In the genomic region with DNA sequence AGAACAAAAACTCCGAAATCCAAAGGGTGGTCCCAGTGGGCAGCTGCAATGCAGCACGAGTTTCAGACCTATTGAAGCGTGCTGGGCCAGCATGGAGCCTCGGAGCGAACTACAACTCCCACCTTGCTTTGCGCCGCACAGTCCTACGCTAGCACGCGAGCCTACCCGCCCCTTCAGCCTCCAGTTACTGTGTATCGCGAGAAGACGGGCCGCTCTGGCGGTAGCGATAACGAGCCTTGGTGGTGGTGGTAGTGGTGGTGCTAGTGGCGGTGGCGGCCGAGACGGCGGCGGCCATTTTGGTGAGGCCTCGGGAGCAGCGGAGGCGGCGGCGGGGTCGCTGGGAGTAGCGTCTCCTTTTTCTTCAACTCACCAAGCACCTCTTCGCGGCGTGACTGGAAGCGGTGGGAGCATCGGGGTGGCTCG, we compare ENCODE assay signal across 7 mouse cellular contexts. TPM values are rescaled to one million over a fixed set of nuclear protein-coding genes. Genes with fewer than 3 reads are reported as not detected.
DNase-seq lines count a peak whose midpoint lies in the region; ATAC-seq lines count a peak whose summit lies in the region.

Gene Srcap, plus strand, starts transcription at position 176 of the 423 bp plus-strand sequence.

- peak within 1 kb of the TSS; percentile 99 for H3K27ac ChIP-seq in intestine, embryonic 14.5 days (ENCODE audit: low read depth)

- peak; percentile 96 for ATAC-seq in intestine, embryonic 14.5 days (replicated peaks; ENCODE audit: low FRiP score, low TSS enrichment, low read depth)

- H3K4me2 ChIP-seq in intestine, embryonic 14.5 days (ENCODE audit: low read length): peak within 1 kb of the TSS; percentile 59

- no peaks in the 10 kb centered on the region for H3K9me3 ChIP-seq in intestine, embryonic 14.5 days (ENCODE audit: control insufficient read depth, low read length)

- H3K4me1 ChIP-seq in intestine, embryonic 14.5 days (replicated peaks; ENCODE audit: control insufficient read depth, insufficient read depth, low read length): peaks cover 8% of the 10 kb centered on the region; the same call in 1 of the 2 replicates

- peaks cover 21% of the 10 kb centered on the region for H3K36me3 ChIP-seq in intestine, embryonic 14.5 days (ENCODE audit: control insufficient read depth, insufficient read depth, low read length)

- intact Hi-C loops in gastrocnemius, postnatal 14 days (cut with DNase I; ENCODE audit: low total_unique reads): no loop called here
- intact Hi-C loops in left cerebral cortex, postnatal 14 days (cut with DNase I): no loop called here

- peak; percentile 97 to 98 for DNase-seq in adrenal gland, adult (ENCODE audit: inconsistent age in 2 of 2, low spot score in 1 of 2)
- DNase-seq in embryo, embryonic 10.5 days (ENCODE audit: low spot score): peak; percentile 98
- DNase-seq in gastrocnemius, postnatal 14 days: peak; percentile 97
- no peak for DNase-seq in intestine, embryonic 14.5 days (ENCODE audit: low spot score)
- peak; percentile 96 to 98 for DNase-seq in left cerebral cortex, postnatal 14 days (ENCODE audit: low spot score in 2 of 2)
- peak; percentile 97 for DNase-seq in mesoderm, embryonic 11.5 days (ENCODE audit: low read depth, low spot score)
- peak; percentile 98 for DNase-seq in skeletal muscle tissue, adult 2 months (ENCODE audit: low read depth, low spot score)

- H3K4me3 ChIP-seq in intestine, embryonic 14.5 days (ENCODE audit: low read depth, low read length): peak within 1 kb of the TSS; percentile 59

- no peaks in the 10 kb centered on the region for H3K27me3 ChIP-seq in intestine, embryonic 14.5 days (replicated peaks; ENCODE audit: control insufficient read depth, insufficient read depth, low read length)

- under 1% methylated on average over 35 of the region's 37 CpGs for WGBS in intestine, embryonic 14.5 days

- peak within 1 kb of the TSS; percentile 96 for H3K9ac ChIP-seq in intestine, embryonic 14.5 days (ENCODE audit: low read length)

RNA-seq across cellular contexts. Expression of gene Srcap, which starts in this region (rescaled TPM):
- total RNA-seq in gastrocnemius, postnatal 14 days (2021): 10 to 100 TPM; 45.4 to 46.3 TPM
- polyA plus RNA-seq in intestine, embryonic 14.5 days (2014; fragmentation: Nextera tagmentation; extraction: Ambion mirVana): 49.4 and 51.8 TPM in 2 replicates
- total RNA-seq in left cerebral cortex, postnatal 14 days (2021): 100 to 1,000 TPM; 112 to 114 TPM
